Comparison of ENCODE assay signal across 15 mouse cellular contexts in genomic region chr8:66729446-66729845, GRCm38 (mm10). TPM values are rescaled to one million over a fixed set of nuclear protein-coding genes. Genes with fewer than 3 reads are reported as not detected.
"Had no signal": no experiment of that assay in that cellular context is flagged by ENCODE, and none has a peak within 500 bp of the region (broad histone marks: within the 10 kb centered on the region; RNA-seq: fewer than 3 reads in every experiment).

No protein-coding gene starts in this region.

- H3K9me3 ChIP-seq: limb, embryonic 10.5 days; liver, embryonic 15.5 days; stomach, embryonic 15.5 days had no signal

- DNase-seq: kidney, postnatal 10 days; kidney, postnatal 4 days; lung, adult 2 months; lung, postnatal 36 days; right cerebral cortex, postnatal 14 days; thymus, postnatal 36 days had no signal

- H3K4me1 ChIP-seq: limb, embryonic 10.5 days; liver, embryonic 15.5 days; stomach, embryonic 15.5 days had no signal

- H3K4me2 ChIP-seq: liver, embryonic 11.5 days; liver, embryonic 15.5 days; stomach, embryonic 15.5 days had no signal

- H3K27me3 ChIP-seq: liver, embryonic 15.5 days; stomach, embryonic 15.5 days had no signal

- ATAC-seq: lung, postnatal 0 days had no signal

- H3K27ac ChIP-seq: layer of hippocampus, adult 2 months; limb, embryonic 10.5 days; liver, embryonic 15.5 days; stomach, embryonic 15.5 days had no signal

- H3K36me3 ChIP-seq: limb, embryonic 10.5 days; liver, embryonic 15.5 days; stomach, embryonic 15.5 days had no signal

- H3K4me3 ChIP-seq: layer of hippocampus, adult 2 months; limb, embryonic 10.5 days; liver, embryonic 15.5 days; stomach, embryonic 15.5 days had no signal

- H3K9ac ChIP-seq: liver, embryonic 15.5 days; stomach, embryonic 15.5 days had no signal

RNA-seq across cellular contexts. Expression of gene Npy1r, which starts 32.5 kb away (rescaled TPM):
- total RNA-seq: megakaryocyte progenitor cell, adult 5-6 weeks had no signal
- polyA plus RNA-seq: liver, embryonic 15.5 days had no signal

RNA-seq across cellular contexts. Expression of gene Npy5r, which starts 41.5 kb away (rescaled TPM):
- total RNA-seq: megakaryocyte progenitor cell, adult 5-6 weeks had no signal
- polyA plus RNA-seq: limb, embryonic 10.5 days; liver, embryonic 11.5 days; liver, embryonic 15.5 days; lung, adult 2 months; lung, postnatal 0 days; spleen, adult 2 months; stomach, embryonic 15.5 days; testis, adult 2 months had no signal
